Mouse (Mus musculus) lung, postnatal 10 days (tissue): ENCODE results near the gene Mapt.

ENCODE experiments used
- DNase-seq: peaks from one replicate; pipeline ENCODE4 v3.0.0; 2021

Gene Mapt

DNA sequence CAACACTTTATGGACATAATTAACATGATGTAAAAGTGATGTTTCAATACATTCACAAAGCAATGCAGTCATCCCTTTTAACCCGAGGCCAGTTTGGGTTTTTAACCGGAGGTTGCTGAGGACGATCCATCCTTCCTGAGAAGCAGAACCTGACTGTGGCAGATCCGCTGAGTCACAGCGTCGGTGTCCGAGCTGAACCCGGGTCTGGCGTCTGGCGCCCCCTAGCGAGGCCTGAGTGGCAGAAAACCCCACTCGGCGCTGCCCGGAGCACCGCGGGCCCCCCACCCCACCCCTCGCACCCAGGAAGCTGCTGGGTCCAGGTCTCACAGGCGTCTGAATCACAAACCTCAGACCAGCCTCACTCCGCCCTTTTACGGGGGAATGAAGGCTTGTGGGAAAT is 47.0 kb downstream of the Mapt start:
- peak; percentile 73 for DNase-seq

GRCm38 (mm10) chr11:104279049-104279448 is 47.9 kb downstream of the Mapt start:
- no peak for DNase-seq

DNA sequence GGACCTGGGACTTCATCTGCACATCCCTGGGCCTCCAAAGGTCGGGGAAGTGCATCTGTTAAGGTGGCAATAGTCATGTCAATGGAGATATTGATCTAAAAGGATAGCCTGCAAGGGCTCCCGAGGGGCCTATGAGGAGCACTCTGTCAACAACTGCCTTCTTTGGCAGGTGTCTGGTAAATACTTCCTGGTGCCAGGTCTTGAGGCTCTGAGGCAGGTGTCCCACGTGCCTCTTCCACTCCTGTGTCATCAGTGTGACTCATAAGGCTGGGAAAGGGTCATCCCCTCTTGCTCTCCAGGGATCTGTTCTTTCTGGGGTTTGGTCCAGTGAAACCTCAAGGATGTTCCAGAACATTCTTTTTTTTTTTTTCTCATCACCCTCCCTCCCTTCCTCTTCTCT is 48.3 kb downstream of the Mapt start:
- no peak for DNase-seq

DNA sequence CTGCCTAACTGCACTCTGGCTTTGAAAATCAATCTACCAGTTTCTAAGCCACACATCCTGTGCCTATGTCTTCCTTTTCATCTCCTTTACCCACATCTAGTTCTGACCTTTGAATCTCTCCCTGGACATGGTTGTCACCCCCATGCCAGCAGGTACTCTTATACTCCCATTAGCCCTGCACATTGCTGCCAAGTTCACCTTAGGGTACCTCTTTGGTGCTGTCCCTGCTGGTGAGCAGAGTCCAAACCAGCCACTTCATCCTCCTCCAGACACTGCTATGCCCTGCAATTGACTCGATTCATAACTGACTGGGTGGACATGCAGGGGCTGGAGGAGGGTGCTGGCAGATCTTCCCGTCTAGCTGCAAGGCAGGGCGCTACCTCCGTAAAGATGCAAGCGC is 50.3 kb downstream of the Mapt start:
- DNase-seq = no peak

DNA sequence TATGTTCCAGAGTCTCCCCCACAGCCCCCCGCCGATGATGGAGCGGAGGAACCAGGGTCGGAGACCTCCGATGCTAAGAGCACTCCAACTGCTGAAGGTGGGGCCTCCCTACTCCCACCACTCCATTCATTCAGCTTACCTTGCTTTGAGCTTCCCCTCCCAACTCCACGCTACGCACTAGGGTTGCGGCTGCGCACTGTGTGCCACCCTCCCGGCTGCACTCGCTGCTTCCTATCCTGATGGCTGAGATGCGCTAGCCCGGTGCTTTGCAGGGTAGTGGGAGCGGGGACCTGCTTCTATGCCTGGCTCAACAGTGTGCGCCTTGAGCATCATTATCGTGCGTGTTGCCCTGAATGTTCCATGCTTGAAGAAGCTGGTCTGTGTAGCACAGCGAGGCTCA is 55.9 kb downstream of the Mapt start:
- DNase-seq = no peak

- no peak for DNase-seq
Observed at GRCm38 (mm10) chr11:104288835-104289198, 57.6 kb downstream of the Mapt start.

DNA sequence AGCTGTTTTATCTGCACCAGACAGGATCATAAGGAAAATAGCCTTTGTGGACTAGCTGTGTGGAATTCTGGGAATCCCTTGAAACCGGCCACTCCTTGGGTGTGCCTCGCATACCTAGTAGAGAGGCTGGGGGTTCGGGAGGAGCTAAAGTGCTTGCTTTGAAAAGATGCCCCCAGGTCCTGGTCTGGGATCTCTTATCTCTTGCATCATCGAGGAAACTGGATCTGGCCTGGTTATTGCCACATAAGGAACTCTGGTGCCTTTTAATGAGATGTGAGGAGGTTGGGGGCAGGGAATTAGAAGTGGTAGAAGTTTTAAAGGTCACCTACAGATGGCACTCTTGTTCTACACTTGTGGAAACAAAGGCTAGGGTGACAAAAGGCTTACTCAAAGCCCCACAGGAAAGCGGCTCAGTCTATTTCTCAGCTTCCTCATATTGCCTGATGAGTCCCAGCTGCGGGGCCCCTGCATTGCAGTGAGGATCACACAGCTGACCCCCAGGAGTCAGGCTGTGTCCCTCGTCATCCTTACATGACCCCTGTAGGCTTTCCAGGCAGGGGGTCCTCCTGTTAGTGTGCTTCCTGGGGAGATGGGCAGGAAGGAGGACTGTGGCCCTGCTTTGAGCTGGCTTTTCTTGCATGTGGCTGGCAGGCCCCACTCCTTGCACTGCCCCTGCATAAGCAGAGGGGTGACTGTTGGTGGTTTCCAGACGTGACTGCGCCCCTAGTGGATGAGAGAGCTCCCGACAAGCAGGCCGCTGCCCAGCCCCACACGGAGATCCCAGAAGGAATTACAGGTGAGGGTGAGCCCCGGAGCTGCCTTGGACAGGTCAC is 58.2 kb downstream of the Mapt start:
- DNase-seq = peak; percentile 73

- DNase-seq = no peak
Observed at GRCm38 (mm10) chr11:104292443-104293220, 61.4 kb downstream of the Mapt start.

- DNase-seq = no peak
Observed at GRCm38 (mm10) chr11:104293241-104293640, 62.1 kb downstream of the Mapt start.

DNA sequence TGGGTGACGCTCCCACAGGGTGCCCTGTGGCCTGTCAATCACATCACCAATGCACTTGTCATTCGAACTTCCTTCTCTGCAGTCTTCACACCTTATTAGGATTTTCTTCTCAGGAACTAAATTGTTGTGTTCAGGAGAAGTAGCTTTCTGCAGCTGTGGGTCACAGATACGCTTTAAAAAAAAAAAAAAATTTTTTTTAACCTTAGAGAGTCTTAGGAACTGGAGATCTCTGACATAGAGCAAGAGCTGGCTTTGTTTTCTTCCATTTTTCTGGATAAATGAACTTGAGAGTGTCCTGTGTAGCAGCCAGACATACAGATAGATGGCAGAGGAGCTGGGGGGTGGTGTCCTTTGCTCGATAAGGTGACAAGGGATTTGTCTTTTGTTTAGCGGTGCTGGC is 64.0 kb downstream of the Mapt start:
- no peak for DNase-seq

- DNase-seq = no peak
Observed at GRCm38 (mm10) chr11:104295656-104296055, 64.5 kb downstream of the Mapt start.

DNA sequence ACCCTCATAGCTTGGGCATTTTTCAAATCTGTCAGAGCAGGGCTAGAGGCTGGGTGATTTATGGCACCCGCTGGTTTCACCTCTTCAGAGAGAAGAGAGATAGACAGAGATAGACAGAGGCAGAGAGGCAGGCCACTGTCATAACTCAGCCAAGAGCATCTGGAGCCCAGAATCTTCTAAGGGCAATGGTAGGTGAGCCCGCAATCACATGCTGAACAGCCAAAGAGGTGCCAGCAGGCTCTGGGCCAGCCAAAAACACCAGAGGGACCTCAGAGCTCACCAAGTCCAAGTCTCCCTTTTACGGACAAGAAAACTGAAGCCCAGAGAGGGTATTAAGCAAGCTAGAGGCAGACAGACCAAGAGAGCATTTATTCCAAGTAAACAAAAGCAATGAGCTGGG is 66.5 kb downstream of the Mapt start:
- no peak for DNase-seq

DNA sequence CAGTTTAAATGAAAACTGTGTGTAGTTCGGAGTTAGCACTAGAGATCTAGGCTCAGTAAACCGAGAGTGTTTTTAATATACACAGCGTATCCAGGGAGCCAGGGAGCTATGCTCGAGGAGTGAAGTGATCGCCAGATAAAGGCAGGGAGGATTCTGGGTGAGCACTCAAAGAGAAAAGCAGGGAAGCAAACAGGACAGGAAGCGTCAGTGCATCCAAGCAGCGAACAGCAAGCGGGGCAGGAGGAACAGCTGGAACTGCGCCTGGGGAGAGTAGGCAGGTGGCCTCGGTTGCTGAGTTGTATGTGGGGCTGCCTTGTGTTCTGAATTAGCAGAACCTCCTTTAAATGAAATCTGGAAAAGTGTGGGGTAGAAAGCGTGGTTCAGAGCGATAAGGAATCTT is 71.4 kb downstream of the Mapt start:
- DNase-seq = no peak

DNA sequence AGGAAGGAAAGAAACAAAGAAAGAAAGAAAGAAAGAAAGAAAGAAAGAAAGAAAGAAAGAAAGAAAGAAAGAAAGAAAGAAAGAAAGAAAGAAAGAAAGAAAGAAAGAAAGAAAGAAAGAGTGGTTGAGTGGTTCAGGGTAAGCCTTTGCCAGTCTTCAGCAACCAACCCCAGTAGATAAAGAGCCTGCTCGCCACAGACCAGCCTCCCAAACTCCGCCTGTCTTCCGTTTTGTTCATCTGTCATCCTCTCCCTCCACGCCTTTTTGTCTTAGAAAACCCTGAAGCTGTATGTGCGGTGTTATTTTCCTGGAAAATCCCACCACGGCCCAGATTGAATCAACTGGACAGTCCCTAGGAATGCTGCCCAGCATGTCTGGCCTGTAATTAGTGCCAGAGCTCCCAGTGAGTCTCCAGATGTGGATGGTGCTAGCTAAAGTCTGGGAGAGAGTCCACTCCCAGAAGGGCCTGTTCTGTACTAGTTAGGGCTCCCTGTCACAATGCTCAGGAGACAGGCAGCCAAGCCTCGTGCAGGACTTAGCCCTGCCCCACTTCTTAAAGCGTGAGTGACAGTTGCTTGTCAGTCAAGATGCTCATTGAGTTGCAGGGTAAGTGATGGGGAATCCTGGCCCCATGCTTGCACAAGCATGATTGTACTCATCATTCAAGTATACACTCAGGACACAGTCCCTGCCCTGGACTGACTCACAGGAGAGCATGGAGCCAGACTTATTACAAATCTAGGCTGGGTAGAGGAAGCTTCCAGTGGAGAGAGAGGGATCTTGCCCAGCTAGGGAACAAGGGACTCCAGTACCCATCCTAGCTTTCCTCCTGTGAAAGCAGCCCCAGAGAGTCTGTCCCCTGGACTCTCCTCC is 72.1 kb downstream of the Mapt start:
- DNase-seq = no peak

DNA sequence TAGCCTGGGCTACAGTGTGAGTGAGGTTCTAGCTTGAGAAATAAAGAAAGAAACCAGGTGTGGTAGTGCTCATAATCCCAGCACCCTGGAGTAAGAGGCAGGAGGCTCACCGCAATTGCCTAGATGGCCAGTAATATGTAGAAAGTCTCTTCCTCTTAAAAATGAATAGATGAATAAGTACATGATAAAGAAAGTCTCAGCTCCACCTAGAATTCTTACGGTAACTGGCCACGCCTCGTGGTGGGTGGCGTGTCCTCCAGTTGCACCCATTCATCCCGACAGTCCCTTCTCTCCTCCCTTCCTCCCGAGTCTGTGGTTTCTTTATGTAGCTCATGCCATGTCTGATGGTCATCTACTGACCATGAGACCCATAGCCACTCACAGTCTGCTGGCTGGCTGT is 74.5 kb downstream of the Mapt start:
- no peak for DNase-seq

GRCm38 (mm10) chr11:104306483-104306882 is 75.3 kb downstream of the Mapt start:
- no peak for DNase-seq

DNA sequence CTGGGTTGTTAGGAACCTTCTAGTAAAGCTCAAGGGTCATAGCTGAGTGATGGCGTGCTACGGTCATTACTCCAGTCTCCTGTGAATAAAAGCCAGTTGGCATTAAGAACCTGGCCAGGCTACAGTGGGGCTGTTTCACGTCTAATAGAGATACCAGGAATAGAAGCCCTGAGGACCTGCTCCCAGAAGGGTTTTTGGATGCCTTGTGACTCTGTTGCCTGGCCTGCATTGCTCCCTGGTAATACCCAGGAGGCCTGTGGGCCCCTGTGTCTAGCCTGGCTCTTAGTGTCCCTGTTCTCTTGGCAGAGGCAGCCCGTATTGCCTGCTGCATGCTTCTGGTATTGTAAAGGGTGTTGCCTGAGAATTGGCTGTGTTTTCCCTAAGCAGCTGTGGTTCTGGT is 75.9 kb downstream of the Mapt start:
- peak; percentile 47 for DNase-seq

- DNase-seq = no peak
Observed at GRCm38 (mm10) chr11:104309377-104310225, 78.4 kb downstream of the Mapt start.

DNA sequence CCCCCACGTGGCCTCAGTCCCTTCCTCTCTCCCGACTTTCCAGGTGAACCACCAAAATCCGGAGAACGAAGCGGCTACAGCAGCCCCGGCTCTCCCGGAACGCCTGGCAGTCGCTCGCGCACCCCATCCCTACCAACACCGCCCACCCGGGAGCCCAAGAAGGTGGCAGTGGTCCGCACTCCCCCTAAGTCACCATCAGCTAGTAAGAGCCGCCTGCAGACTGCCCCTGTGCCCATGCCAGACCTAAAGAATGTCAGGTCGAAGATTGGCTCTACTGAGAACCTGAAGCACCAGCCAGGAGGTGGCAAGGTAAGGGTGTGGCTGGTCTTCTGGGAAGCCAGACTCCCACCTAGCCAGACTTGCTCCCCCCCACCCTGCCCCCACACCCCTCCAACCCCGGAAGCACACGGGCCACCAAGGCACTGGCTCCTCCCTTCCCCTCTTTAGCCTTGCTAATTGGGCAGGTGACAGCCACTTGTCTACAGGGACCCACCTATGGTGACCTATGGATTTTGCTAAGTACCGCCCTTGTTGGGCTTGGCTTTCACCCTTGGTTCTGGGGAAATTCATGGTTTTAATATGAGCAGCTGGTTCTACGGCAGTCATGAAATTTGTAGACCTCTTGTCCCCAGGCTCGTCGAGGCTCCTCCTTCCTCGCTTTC is 79.2 kb downstream of the Mapt start:
- peak; percentile 36 for DNase-seq

DNA sequence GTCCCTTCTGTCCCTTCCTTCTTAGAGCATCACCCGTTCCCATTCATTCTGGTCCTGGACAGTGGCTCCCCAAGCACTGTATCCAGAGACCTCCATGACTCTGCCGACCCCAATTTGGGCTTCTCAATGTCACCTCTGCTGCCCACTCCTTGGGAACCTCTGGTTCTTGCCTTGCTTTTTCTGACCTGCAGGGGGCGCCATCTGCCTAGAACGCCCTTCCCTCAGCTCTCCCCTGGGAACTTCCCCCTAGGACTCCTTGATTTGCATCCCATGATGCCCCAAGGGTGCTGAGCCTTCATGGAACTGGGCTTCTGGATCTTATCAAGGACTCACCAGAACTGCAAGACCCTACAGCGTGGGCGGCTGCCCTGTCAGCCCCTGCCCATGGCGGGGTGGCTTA is 80.5 kb downstream of the Mapt start:
- DNase-seq = peak; percentile 22

DNA sequence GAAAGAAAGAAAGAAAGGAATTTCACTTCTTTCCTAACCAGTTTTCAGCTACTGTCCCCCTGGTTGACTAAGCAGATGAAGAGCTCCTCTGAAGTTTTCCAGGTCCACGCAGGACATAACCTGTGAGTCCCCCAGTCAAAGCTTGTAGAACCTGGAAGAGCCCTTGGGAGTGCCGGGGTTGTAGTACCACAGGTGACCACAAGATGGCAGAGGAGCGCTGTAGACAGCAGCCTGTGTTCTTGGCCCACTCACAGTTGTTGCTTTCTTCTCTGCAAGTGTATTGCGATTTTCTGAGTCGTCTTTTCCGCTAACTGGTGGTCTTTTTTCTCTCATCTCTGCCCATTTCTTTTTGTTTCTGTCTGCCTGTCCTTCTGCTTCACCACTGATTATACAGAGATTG is 84.5 kb downstream of the Mapt start:
- DNase-seq = peak; percentile 84
